Mouse (Mus musculus) heart, embryonic 16.5 days (tissue): Measurements from ENCODE around the gene Otub1. TPM values are rescaled to one million over a fixed set of nuclear protein-coding genes. Genes with fewer than 3 reads are reported as not detected.

Experiments used
- polyA plus RNA-seq: library from polyadenylated mRNA; unstranded; fragments of >200 nt; fragmentation: Nextera tagmentation; extraction: Ambion mirVana; gene quantifications from 2 replicates; pipeline ENCODE4 v1.2.1, GENCODE M21; 2015

The Otub1 gene
- polyA plus RNA-seq, 1 experiment from 2014 or later: 140 TPM

Other genes with a start within 250 kb of the Otub1 start
- 68.9 and 104 TPM in 2 replicates for gene Ppp1r14b, start 231.3 kb downstream of the Otub1 start, polyA plus RNA-seq
- gene Plcb3, start 229.8 kb downstream of the Otub1 start, polyA plus RNA-seq: 16.8 and 21.1 TPM in 2 replicates
- 83.7 and 95.0 TPM in 2 replicates for gene Fkbp2, start 225.8 kb downstream of the Otub1 start, polyA plus RNA-seq
- 123 and 171 TPM in 2 replicates for gene Vegfb, start 218.7 kb downstream of the Otub1 start, polyA plus RNA-seq
- 40.3 and 44.1 TPM in 2 replicates for gene Dnajc4, start 213.7 kb downstream of the Otub1 start, polyA plus RNA-seq
- gene Nudt22, start 210.2 kb downstream of the Otub1 start, polyA plus RNA-seq: 34.1 and 36.6 TPM in 2 replicates
- 17.0 and 17.3 TPM in 2 replicates for gene Trpt1, start 210.2 kb downstream of the Otub1 start, polyA plus RNA-seq
- gene Fermt3, start 186.8 kb downstream of the Otub1 start, polyA plus RNA-seq: 14.3 and 24.7 TPM in 2 replicates
- 195 and 202 TPM in 2 replicates for gene Stip1, start 166.3 kb downstream of the Otub1 start, polyA plus RNA-seq
- gene Macrod1, start 149.5 kb downstream of the Otub1 start, polyA plus RNA-seq: 61.0 and 64.3 TPM in 2 replicates
- gene Flrt1, start 100.6 kb downstream of the Otub1 start, polyA plus RNA-seq: 1.6 and 1.9 TPM in 2 replicates
- 1,892 and 2,285 TPM in 2 replicates for gene Cox8a, start 11.3 kb upstream of the Otub1 start, polyA plus RNA-seq
- gene Naa40, start 34.9 kb upstream of the Otub1 start, polyA plus RNA-seq: 59.3 and 61.1 TPM in 2 replicates
- gene Rcor2, start 61.0 kb upstream of the Otub1 start, polyA plus RNA-seq: 11.9 and 18.0 TPM in 2 replicates
- 32.4 and 33.0 TPM in 2 replicates for gene Mark2, start 135.5 kb upstream of the Otub1 start, polyA plus RNA-seq
- 15.0 and 19.0 TPM in 2 replicates for gene Spindoc, start 176.7 kb upstream of the Otub1 start, polyA plus RNA-seq
- 3.1 and 3.4 TPM in 2 replicates for gene 2700081O15Rik, start 211.3 kb upstream of the Otub1 start, polyA plus RNA-seq